Mouse (Mus musculus) midbrain, embryonic 16.5 days (tissue): ENCODE data around the gene Dytn. TPM values are rescaled to one million over a fixed set of nuclear protein-coding genes. Genes with fewer than 3 reads are reported as not detected.

Experiments
- polyA plus RNA-seq: library from polyadenylated mRNA; unstranded; fragments of >200 nt; fragmentation: Nextera tagmentation; extraction: Ambion mirVana; gene quantifications from 2 replicates; pipeline ENCODE4 v1.2.1, GENCODE M21; 2015

The Dytn gene
- polyA plus RNA-seq, 1 experiment from 2014 or later, result 0.09 TPM

Other genes starting within 250 kb of the Dytn start
- 13.7 and 14.7 TPM in 2 replicates for gene Adam23, start 241.0 kb downstream of the Dytn start, polyA plus RNA-seq
- gene Gm39653, start 71.0 kb downstream of the Dytn start, polyA plus RNA-seq, result not detected in 2 replicates
- 0.69 and 1.1 TPM in 2 replicates for gene Mdh1b, start 43.4 kb upstream of the Dytn start, polyA plus RNA-seq
- 32.9 and 34.5 TPM in 2 replicates for gene Fastkd2, start 43.7 kb upstream of the Dytn start, polyA plus RNA-seq
- 0.24 and 0.46 TPM in 2 replicates for gene 4933402D24Rik, start 82.3 kb upstream of the Dytn start, polyA plus RNA-seq